Mouse (Mus musculus) mesoderm, embryonic 11.5 days (tissue): ENCODE measurements around the gene Rpgrip1.

ENCODE experiments used
- DNase-seq: peaks from one replicate; pipeline ENCODE4 v3.0.0-alpha.2; 2012; ENCODE audit warnings: low read depth, low spot score

Rpgrip1 gene

DNA sequence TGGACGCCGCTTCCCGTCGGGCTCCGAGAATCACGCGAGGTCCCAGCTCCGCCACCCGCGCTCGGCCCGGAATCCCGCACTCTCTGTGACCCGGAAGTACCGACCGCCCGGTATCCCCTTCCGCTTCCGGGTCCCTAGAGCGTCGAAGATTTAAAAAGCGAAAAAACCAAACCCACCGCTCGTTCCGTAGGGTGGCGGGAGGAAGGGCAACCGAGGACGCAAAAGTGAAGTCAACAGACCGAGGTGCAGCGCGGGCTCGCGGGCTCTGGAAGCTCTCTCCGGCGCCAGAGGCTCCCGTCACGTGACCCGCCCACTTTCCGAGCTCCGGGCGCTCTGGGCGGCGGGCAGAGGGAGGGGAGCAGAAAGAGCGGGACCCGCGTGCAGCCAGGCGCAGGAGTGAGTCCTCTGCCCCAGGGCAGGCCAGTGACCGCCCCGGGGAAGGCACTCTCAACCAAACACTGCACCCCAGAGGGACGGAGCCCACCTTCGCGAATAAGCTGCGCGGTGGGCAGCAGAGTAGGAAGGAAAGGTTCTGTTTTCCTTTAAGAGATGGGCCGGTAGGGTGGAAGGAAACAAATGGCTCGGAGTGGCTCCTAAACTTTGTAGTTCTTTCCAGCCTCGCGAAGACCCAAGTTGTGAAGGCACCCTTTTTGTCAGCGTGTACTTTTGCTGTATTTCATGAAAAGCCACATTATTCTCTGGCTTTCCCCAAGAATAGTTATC lies 86.8 kb downstream of the Rpgrip1 start, which contains the start of gene Supt16:
Gene Supt16, minus strand, starts transcription at position 261 of the 723 bp plus-strand sequence.
- peak; percentile 91 for DNase-seq

DNA sequence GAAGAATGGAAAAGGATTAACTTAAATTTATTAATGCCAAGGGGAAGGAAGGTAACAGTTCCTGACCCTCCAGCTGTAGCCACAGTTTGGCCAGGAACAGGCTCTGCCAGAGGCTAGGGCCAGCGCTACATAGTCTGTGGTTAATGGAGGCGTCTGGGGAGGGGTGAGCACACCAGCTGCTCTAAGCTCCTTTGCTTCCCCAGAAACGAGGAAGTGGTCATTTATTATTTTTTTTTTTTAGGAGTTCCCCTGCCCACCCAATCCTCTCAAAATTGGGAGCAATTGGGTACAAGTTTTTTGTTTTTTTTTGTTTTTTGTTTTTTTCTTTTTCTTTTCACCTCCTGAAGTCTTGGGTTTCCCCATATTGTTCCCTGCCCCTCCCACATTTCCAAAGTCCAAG lies 87.6 kb downstream of the Rpgrip1 start:
- no peak for DNase-seq

DNA sequence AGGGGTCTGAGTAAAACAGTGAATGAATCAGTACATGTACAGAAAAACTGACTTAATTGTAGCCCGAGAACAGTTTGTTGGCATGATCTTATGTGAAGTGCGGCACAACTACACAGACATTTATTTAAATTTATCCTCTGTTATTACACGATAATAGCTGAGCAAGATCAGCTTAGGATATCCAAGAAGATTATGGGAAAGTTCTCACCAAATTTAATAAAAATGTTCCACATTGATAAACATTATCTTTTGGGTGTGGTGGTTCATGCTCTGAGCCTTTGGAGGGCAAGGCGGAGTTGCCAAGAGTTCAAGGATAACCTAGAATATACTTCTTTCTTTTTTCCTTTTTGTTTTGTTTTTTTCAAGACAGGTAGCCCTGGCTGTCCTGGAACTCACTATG lies 88.9 kb downstream of the Rpgrip1 start:
- no peak for DNase-seq
